Comparison of ENCODE assay signal across 19 mouse cellular contexts in the genomic region with DNA sequence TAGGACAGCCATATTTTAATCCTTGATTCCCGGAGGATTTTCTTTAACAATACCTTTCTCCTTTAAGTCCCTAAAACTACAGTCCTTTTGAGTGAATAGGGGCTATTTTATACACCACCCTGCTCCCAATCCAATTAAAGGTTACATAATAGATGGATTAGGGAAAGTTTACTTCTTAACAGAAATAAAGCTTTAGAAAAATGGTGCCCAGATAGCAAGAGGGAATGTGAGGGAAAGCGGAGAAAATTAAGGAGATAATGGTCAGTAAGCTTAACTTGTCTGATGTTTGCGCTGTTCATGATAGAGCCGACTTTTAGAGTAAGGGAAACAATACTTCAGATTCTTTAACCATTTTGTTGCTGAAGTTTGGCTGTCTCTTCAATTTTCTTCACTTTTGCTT. TPM values are rescaled to one million over a fixed set of nuclear protein-coding genes. Genes with fewer than 3 reads are reported as not detected.
"Had no signal": no experiment of that assay in that cellular context is flagged by ENCODE, and none has a peak within 500 bp of the region (broad histone marks: within the 10 kb centered on the region; RNA-seq: fewer than 3 reads in every experiment).

No protein-coding gene starts in this region.

- ATAC-seq: intestine, embryonic 16.5 days; liver, postnatal 0 days; lung, postnatal 0 days had no signal

- H3K4me1 ChIP-seq: limb, embryonic 12.5 days; limb, embryonic 15.5 days; neural tube, embryonic 12.5 days; neural tube, embryonic 15.5 days had no signal

- H3K9ac ChIP-seq: limb, embryonic 12.5 days; limb, embryonic 15.5 days; liver, embryonic 14.5 days; liver, postnatal 0 days; lung, embryonic 14.5 days; neural tube, embryonic 12.5 days; neural tube, embryonic 15.5 days had no signal

- H3K9me3 ChIP-seq: limb, embryonic 12.5 days; limb, embryonic 15.5 days; neural tube, embryonic 12.5 days; neural tube, embryonic 15.5 days had no signal

- H3K27me3 ChIP-seq: limb, embryonic 12.5 days; limb, embryonic 15.5 days; neural tube, embryonic 12.5 days; neural tube, embryonic 15.5 days had no signal

- H3K4me2 ChIP-seq: limb, embryonic 12.5 days; limb, embryonic 15.5 days; liver, embryonic 11.5 days; lung, embryonic 14.5 days; neural tube, embryonic 12.5 days; neural tube, embryonic 15.5 days had no signal

- H3K27ac ChIP-seq: limb, embryonic 12.5 days; limb, embryonic 15.5 days; liver, embryonic 14.5 days; macrophage; neural tube, embryonic 12.5 days; neural tube, embryonic 15.5 days; stomach, postnatal 0 days had no signal

- H3K36me3 ChIP-seq: limb, embryonic 12.5 days; limb, embryonic 15.5 days; neural tube, embryonic 12.5 days; neural tube, embryonic 15.5 days had no signal

- DNase-seq: kidney, adult 18-20 months; kidney, adult 9 months; kidney, postnatal 14 days; kidney, postnatal 4 days; left cerebral cortex, postnatal 4 days; liver, postnatal 0 days; lung, embryonic 14.5 days; thymus, postnatal 25 days had no signal

- H3K4me3 ChIP-seq: limb, embryonic 12.5 days; limb, embryonic 15.5 days; neural tube, embryonic 12.5 days; neural tube, embryonic 15.5 days had no signal

RNA-seq across cellular contexts. Expression of a gene that starts 23.1 kb away (rescaled TPM):
- polyA plus RNA-seq: lung, postnatal 0 days; macrophage; spleen, adult 2 months had no signal
